Mouse (Mus musculus): ENCODE data around the gene Parp14. TPM values are rescaled to one million over a fixed set of nuclear protein-coding genes. Genes with fewer than 3 reads are reported as not detected.

Parp14 gene
- total RNA-seq, 4 experiments from 2014 or later, result 1.7 to 2.5 (median 2.3) TPM

GRCm38 (mm10) chr16:35870581-35871047, 730 bp downstream of the Parp14 start:
- DNase-seq (ENCODE audit: low spot score in 2 of 2), result no peak

- DNase-seq (ENCODE audit: low spot score in 2 of 2), result no peak
Measured at GRCm38 (mm10) chr16:35869656-35870055, 1.7 kb downstream of the Parp14 start.

GRCm38 (mm10) chr16:35869126-35869525, 2.2 kb downstream of the Parp14 start:
- DNase-seq (ENCODE audit: low spot score in 2 of 2), result no peak

GRCm38 (mm10) chr16:35867726-35868125, 3.6 kb downstream of the Parp14 start:
- DNase-seq (ENCODE audit: low spot score in 2 of 2), result no peak

- DNase-seq (ENCODE audit: low spot score in 2 of 2), result no peak
Measured at GRCm38 (mm10) chr16:35862057-35862456, 9.3 kb downstream of the Parp14 start.

- no peak for DNase-seq (ENCODE audit: low spot score in 2 of 2)
Measured at GRCm38 (mm10) chr16:35860236-35860635, 11.1 kb downstream of the Parp14 start.

- no peak for DNase-seq (ENCODE audit: low spot score in 2 of 2)
Measured at GRCm38 (mm10) chr16:35856766-35857165, 14.6 kb downstream of the Parp14 start.

GRCm38 (mm10) chr16:35855846-35856245, 15.5 kb downstream of the Parp14 start:
- DNase-seq (ENCODE audit: low spot score in 2 of 2), result no peak

- DNase-seq (ENCODE audit: low spot score in 2 of 2), result no peak
Measured at GRCm38 (mm10) chr16:35847138-35847537, 24.2 kb downstream of the Parp14 start.

- DNase-seq (ENCODE audit: low spot score in 2 of 2), result no peak
Measured at GRCm38 (mm10) chr16:35839680-35840079, 31.7 kb downstream of the Parp14 start.

GRCm38 (mm10) chr16:35834653-35835052, 36.7 kb downstream of the Parp14 start:
- no peak for DNase-seq (ENCODE audit: low spot score in 2 of 2)

- no peak for DNase-seq (ENCODE audit: low spot score in 2 of 2)
Measured at GRCm38 (mm10) chr16:35832926-35833325, 38.4 kb downstream of the Parp14 start.

GRCm38 (mm10) chr16:35829999-35830398, 41.3 kb downstream of the Parp14 start:
- DNase-seq (ENCODE audit: low spot score in 2 of 2), result no peak

GRCm38 (mm10) chr16:35817255-35818089, 53.9 kb downstream of the Parp14 start:
- DNase-seq (ENCODE audit: low spot score in 2 of 2), result peak; percentile 52 to 68

GRCm38 (mm10) chr16:35813119-35813518, 58.2 kb downstream of the Parp14 start:
- no peak for DNase-seq (ENCODE audit: low spot score in 2 of 2)

GRCm38 (mm10) chr16:35808838-35809237, 62.5 kb downstream of the Parp14 start:
- no peak for DNase-seq (ENCODE audit: low spot score in 2 of 2)

- no peak for DNase-seq (ENCODE audit: low spot score in 2 of 2)
Measured at GRCm38 (mm10) chr16:35807663-35807992, 63.7 kb downstream of the Parp14 start.

- no peak for DNase-seq (ENCODE audit: low spot score in 2 of 2)
Measured at GRCm38 (mm10) chr16:35806973-35807662, 64.2 kb downstream of the Parp14 start.

GRCm38 (mm10) chr16:35803723-35804122, 67.6 kb downstream of the Parp14 start:
- no peak for DNase-seq (ENCODE audit: low spot score in 2 of 2)

GRCm38 (mm10) chr16:35802163-35802562, 69.2 kb downstream of the Parp14 start:
- no peak for DNase-seq (ENCODE audit: low spot score in 2 of 2)

- DNase-seq (ENCODE audit: low spot score in 2 of 2), result no peak
Measured at GRCm38 (mm10) chr16:35791962-35792521, 79.3 kb downstream of the Parp14 start.

GRCm38 (mm10) chr16:35788330-35788729, 83.0 kb downstream of the Parp14 start:
- DNase-seq (ENCODE audit: low spot score in 2 of 2), result peak in 1 of 2 experiments; percentile 22

Data from gastrocnemius, adult 8-10 months (tissue).